Mouse (Mus musculus) thymus, adult 2 months (tissue): ENCODE measurements around the gene Rangrf.

Source experiments
- CTCF ChIP-seq: fragments of 200-500 bp; IDR thresholded peaks from 2 replicates; pipeline ENCODE4 v1.5.1; 2012; ENCODE audit warnings: mild to moderate bottlenecking, control low read depth, low read length, moderate library complexity, borderline replicate concordance; ENCODE audit not compliant: control insufficient read depth, poor library complexity, insufficient read depth; ENCODE audit errors: extremely low read depth
- POLR2A ChIP-seq: fragments of 200-500 bp; IDR thresholded peaks from 2 replicates; pipeline ENCODE4 v1.6.1; 2012; ENCODE audit warnings: mild to moderate bottlenecking, low read length, control low read depth, moderate library complexity; ENCODE audit not compliant: control insufficient read depth, poor library complexity, insufficient read depth; ENCODE audit errors: extremely low read depth

DNA sequence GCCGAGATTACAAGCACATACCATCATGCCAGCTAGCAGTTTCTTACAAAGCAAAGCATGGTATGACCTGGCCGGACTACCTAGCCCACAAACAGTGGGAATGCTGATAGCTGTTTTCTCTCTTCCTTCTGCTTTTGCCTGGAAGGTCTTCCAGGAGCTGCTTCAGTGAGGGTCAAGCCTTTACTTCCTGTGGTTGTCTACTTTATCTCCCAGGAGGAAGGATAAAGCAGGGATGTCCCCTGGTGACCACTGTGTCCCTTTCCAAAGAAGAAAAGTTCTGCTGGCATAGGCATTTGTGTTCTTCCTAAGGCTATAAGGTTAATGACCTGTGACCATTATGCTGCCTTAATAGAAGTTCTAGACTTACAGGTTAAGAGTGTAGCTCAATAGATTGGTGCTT, 11.6 kb downstream of the Rangrf start:
- TF ChIP-seq POLR2A (no peak), CTCF (no peak)
